ENCODE assay signal across 9 mouse cellular contexts in genomic region chr5:14514631-14515523, GRCm38 (mm10). TPM values are rescaled to one million over a fixed set of nuclear protein-coding genes. Genes with fewer than 3 reads are reported as not detected.
DNase-seq lines count a peak whose midpoint lies in the region; ATAC-seq lines count a peak whose summit lies in the region.
"Had no signal": no experiment of that assay in that cellular context is flagged by ENCODE, and none has a peak within 500 bp of the region (broad histone marks: within the 10 kb centered on the region; RNA-seq: fewer than 3 reads in every experiment).

Pclo (plus strand) TSS chr5:14514918.

- H3K9me3 ChIP-seq in intestine, embryonic 16.5 days (ENCODE audit: control insufficient read depth, low read length) = no peaks in the 10 kb centered on the region

- peak; percentile 82 to 85 for DNase-seq in adrenal gland, postnatal 36 days
- DNase-seq in embryo, embryonic 11.5 days (ENCODE audit: low read depth, low spot score) = peak; percentile 77
- DNase-seq in left cerebral cortex, postnatal 10 days (ENCODE audit: extremely low spot score in 1 of 2, low spot score in 2 of 2) = peak; percentile 90 to 91
- DNase-seq in right cerebral cortex, postnatal 36 days (ENCODE audit: low spot score in 2 of 2) = peak; percentile 94 to 96
- DNase-seq in spleen, postnatal 36 days (ENCODE audit: low spot score in 2 of 2) = no peak

- peaks cover 4% of the 10 kb centered on the region; the same call in 1 of the 2 replicates for H3K4me1 ChIP-seq in intestine, embryonic 16.5 days (ENCODE audit: control insufficient read depth, insufficient read depth, low read length)

- ATAC-seq in granulocyte monocyte progenitor cell, adult 5-6 weeks (replicated peaks; ENCODE audit: poor library complexity, severe bottlenecking) = peak; percentile 86
- peak; percentile 100 for ATAC-seq in intestine, embryonic 16.5 days
- ATAC-seq in megakaryocyte-erythroid progenitor cell, adult 5-6 weeks (replicated peaks; ENCODE audit: low FRiP score, low TSS enrichment, poor library complexity, severe bottlenecking) = peak; percentile 79

- peak within 1 kb of the TSS; percentile 84 for H3K27ac ChIP-seq in intestine, embryonic 16.5 days (ENCODE audit: low read length)
- H3K27ac ChIP-seq: macrophage had no signal

- WGBS in intestine, embryonic 16.5 days = under 1% methylated on average over 83 of the region's 89 CpGs

- no peaks in the 10 kb centered on the region for H3K27me3 ChIP-seq in intestine, embryonic 16.5 days (replicated peaks; ENCODE audit: control insufficient read depth, insufficient read depth, low read length)

- peak within 1 kb of the TSS; percentile 69 for H3K4me3 ChIP-seq in intestine, embryonic 16.5 days (ENCODE audit: low read length)

- H3K9ac ChIP-seq in intestine, embryonic 16.5 days (ENCODE audit: low read depth, low read length) = peak within 1 kb of the TSS; percentile 67

- H3K36me3 ChIP-seq in intestine, embryonic 16.5 days (ENCODE audit: control insufficient read depth, insufficient read depth, low read length) = no peaks in the 10 kb centered on the region

- H3K4me2 ChIP-seq in intestine, embryonic 16.5 days (ENCODE audit: low read depth, low read length) = peak within 1 kb of the TSS; percentile 86

- intact Hi-C loops in left cerebral cortex, postnatal 10 days (cut with DNase I) = no loop called here

RNA-seq across cellular contexts. Expression of gene Pclo, which starts in this region (rescaled TPM):
- 1 to 10 TPM; 4.0 to 5.1 TPM for total RNA-seq in adrenal gland, postnatal 36 days (2021)
- not detected in 2 replicates for total RNA-seq in granulocyte monocyte progenitor cell, adult 5-6 weeks (2014; fragmentation: Nextera tagmentation)
- not detected in 2 replicates for total RNA-seq in granulocyte monocyte progenitor cell, adult 5-6 weeks (2017)
- polyA plus RNA-seq in intestine, embryonic 16.5 days (2015; fragmentation: Nextera tagmentation; extraction: Ambion mirVana) = 0.59 and 0.62 TPM in 2 replicates
- total RNA-seq in left cerebral cortex, postnatal 10 days (2021) = 100 to 1,000 TPM; 101 to 110 TPM
- total RNA-seq in megakaryocyte-erythroid progenitor cell, adult 5-6 weeks (2014; fragmentation: Nextera tagmentation) = not detected in 2 replicates
- not detected in 2 replicates for total RNA-seq in megakaryocyte-erythroid progenitor cell, adult 5-6 weeks (2017)
- polyA plus RNA-seq: macrophage had no signal

Comparison
In these comparisons a context has a peak if more than half of its experiments do, and no peak if none do; other contexts are left out.
1. RNA of gene Pclo (total RNA-seq): 101 to 110 TPM in left cerebral cortex, postnatal 10 days; 4.0 to 5.1 TPM in adrenal gland, postnatal 36 days, not detected in granulocyte monocyte progenitor cell, adult 5-6 weeks and not detected in megakaryocyte-erythroid progenitor cell, adult 5-6 weeks; every median in the first group is over 10 times any median in the second.
2. Peak in ATAC-seq in granulocyte monocyte progenitor cell, adult 5-6 weeks; RNA of the gene not detected or under 1 TPM.
3. Peak in ATAC-seq, H3K4me3 ChIP-seq, H3K27ac ChIP-seq, H3K9ac ChIP-seq and H3K4me2 ChIP-seq in intestine, embryonic 16.5 days; RNA of the gene not detected or under 1 TPM.
4. Peak in ATAC-seq in megakaryocyte-erythroid progenitor cell, adult 5-6 weeks; RNA of the gene not detected or under 1 TPM.
5. DNase-seq: peak in adrenal gland, postnatal 36 days (2 of 2), embryo, embryonic 11.5 days (single experiment), left cerebral cortex, postnatal 10 days (2 of 2) and right cerebral cortex, postnatal 36 days (2 of 2); none in spleen, postnatal 36 days (0 of 2).
6. Peak in every context shown above with its lines, with median percentiles within 50 percentile points of each other: ATAC-seq.